Mouse (Mus musculus) cerebellum, adult 11 months (tissue): Measurements from ENCODE around the gene Tmub1.
A peak's percentile ranks its signal among the peaks of the same experiment; 100 is the strongest.
"Not testable (repeated sequence)": the region's sequence is repeated elsewhere in the genome, so short reads cannot be mapped to it uniquely, and the experiment has no call there.

Source experiments
- DNase-seq: peaks from one replicate; pipeline ENCODE4 v3.0.0; 2022

Tmub1 gene

GRCm38 (mm10) chr5:24423129-24424003 lies 24.3 kb downstream of the Tmub1 start, which contains the start of the genes Cdk5 and Slc4a2:
Cdk5 (minus strand) TSS chr5:24423530.
Slc4a2 (plus strand) TSS chr5:24423837.
- DNase-seq = peak; percentile 98

GRCm38 (mm10) chr5:24420381-24420780 lies 27.3 kb downstream of the Tmub1 start:
- DNase-seq = no peak

GRCm38 (mm10) chr5:24417587-24417986 lies 30.1 kb downstream of the Tmub1 start:
- DNase-seq = no peak

- DNase-seq = peak; percentile 74
These were observed 31.4 kb downstream of the Tmub1 start for GRCm38 (mm10) chr5:24416222-24416736.

GRCm38 (mm10) chr5:24413938-24414337 lies 33.7 kb downstream of the Tmub1 start:
- DNase-seq = no peak

GRCm38 (mm10) chr5:24413042-24413693 lies 34.5 kb downstream of the Tmub1 start, which contains the start of gene Asic3:
Asic3 (plus strand) TSS chr5:24413392.
- no peak for DNase-seq

GRCm38 (mm10) chr5:24412063-24412462 lies 35.6 kb downstream of the Tmub1 start:
- DNase-seq = no peak

GRCm38 (mm10) chr5:24409466-24409865 lies 38.2 kb downstream of the Tmub1 start:
- no peak for DNase-seq

GRCm38 (mm10) chr5:24408651-24409050 lies 39.0 kb downstream of the Tmub1 start:
- no peak for DNase-seq

- DNase-seq = no peak
These were observed 42.2 kb downstream of the Tmub1 start for GRCm38 (mm10) chr5:24405389-24405876.

- no peak for DNase-seq
These were observed 42.9 kb downstream of the Tmub1 start for GRCm38 (mm10) chr5:24404594-24405360.

- DNase-seq = no peak
These were observed 45.7 kb downstream of the Tmub1 start for GRCm38 (mm10) chr5:24401969-24402368.

- DNase-seq = no peak
These were observed 46.6 kb downstream of the Tmub1 start for GRCm38 (mm10) chr5:24400911-24401605.

- DNase-seq = no peak
These were observed 47.3 kb downstream of the Tmub1 start for GRCm38 (mm10) chr5:24400362-24400761.

GRCm38 (mm10) chr5:24399686-24400085 lies 48.0 kb downstream of the Tmub1 start:
- DNase-seq = no peak

GRCm38 (mm10) chr5:24396254-24396653 lies 51.4 kb downstream of the Tmub1 start:
- DNase-seq = not testable (repeated sequence)
